Mouse (Mus musculus): ENCODE data around the gene Mpp6.

The Mpp6 gene

DNA sequence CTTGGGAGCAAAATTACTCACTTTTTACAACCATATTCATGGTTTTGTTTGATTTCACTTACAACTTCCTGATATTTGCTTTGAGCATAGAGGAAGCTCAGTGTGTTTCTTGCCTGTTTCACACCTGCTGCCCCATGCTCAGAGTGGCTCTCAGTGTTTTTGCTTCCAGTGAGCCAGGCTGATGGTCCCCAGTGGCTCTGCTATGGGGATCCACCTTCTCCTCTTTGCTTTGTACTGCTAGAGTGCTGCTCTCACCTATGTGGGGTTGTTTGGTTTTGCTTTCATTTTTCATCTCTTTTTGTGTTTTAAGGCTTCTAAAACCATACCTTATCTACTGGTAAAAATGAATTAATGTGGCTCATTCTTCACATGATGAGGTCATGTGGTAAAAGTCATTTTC lies 36.1 kb downstream of the Mpp6 start:
- in situ Hi-C loops (cut with MboI, MseI) = no loop called here

DNA sequence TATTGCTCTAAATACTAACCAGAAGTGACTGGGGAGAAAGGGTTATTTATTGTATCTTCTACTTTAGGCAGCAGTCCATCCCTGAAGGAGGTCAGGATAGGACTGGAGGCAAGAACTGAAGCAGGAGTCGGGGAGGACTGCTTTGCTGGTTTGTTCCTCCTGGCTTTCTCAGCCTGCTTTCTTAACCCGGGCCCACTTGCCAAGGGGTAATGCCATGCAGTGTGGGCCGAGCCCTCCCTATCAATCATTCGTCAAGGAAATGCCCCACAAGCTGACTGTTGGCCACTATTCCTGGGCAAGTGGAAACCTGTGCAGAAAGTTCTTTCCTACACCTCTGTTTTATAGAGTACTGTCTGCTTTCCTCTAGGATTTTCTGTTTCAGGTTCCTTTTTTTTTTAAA lies 39.3 kb downstream of the Mpp6 start:
- in situ Hi-C loops (cut with MboI, MseI) = no loop called here

DNA sequence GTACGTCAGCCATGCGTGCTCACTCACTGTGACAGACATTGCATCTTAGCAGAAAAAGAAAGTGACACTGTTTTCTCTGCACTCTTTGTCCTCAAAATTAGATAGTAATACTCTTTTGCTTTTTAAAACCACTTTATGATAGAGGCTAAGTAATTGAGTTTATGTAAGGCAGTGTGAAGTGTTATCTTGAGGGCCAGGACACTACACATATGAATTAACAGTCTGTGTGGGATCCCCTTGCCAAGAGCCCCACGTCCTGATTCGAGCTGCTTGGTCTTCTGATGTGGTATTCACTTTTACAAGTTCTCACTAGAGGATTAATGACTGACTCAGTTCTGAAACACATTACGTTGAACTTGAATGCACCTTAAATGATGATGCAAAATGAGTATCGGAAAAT lies 49.8 kb downstream of the Mpp6 start:
- in situ Hi-C loops (cut with MboI, MseI) = loop anchor here (10.0 kb wide), 1 partner anchor 135 kb away; no protein-coding TSS in a partner anchor

DNA sequence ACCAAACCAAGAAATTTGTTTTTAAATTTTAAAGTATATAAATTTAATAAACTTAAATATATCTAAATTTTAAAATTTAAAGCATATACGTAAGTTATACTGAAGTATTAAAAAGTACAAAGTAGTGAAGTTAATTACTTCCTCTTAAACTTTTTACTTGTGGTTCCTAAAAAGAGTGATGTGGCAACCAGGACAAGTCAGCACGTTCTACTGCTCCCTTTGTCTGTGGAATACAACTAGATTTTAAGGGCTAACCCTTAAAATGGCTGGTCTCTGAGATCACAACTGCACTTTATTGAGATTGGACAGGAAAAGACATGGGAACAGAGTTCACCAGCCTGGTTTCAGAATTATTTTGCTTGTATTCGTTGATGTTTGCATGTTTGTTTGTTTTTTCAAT lies 53.0 kb downstream of the Mpp6 start:
- in situ Hi-C loops (cut with MboI, MseI) = loop anchor here (10.0 kb wide), 1 partner anchor 138 kb away; no protein-coding TSS in a partner anchor

DNA sequence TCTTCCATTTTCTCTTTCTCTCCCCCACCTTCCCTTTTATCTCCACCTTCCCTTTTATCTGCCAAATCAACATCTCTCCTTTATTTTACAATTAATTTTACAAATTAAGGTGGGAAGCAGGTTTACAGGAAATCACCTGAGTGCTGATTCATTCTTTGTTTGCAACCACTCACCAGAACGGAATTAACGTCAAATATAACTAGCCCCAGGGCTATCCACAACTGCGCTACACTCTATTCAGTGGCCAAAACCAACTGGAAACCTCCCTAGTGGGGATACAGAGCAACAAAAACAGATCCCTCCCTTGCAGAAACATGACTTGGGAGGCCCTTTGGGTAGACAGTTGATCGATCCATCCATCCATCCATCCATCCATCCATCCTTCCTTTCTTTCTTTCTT lies 58.8 kb downstream of the Mpp6 start:
- in situ Hi-C loops (cut with MboI, MseI) = loop anchor here (10.0 kb wide), 1 partner anchor 144 kb away; no protein-coding TSS in a partner anchor

DNA sequence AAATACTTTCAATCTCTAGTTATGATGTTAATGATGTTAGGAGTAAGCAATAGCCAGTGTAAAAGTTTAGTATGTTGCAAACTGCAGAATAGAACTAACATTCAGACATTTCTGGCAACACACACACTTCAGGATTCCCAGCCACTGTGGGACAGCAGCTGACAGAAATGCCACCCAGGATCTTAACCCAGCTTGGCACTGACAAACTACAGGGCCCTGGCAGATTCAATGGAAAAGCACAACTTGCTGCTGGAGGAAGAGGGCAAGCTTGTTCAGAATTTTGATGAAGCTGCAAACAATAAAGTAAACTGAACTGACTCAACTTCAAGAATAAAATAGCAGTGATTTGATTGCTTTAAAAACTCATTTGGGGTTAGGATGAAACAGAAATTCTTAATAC lies 59.7 kb downstream of the Mpp6 start:
- in situ Hi-C loops (cut with MboI, MseI) = loop anchor here (10.0 kb wide), 1 partner anchor 145 kb away; no protein-coding TSS in a partner anchor

DNA sequence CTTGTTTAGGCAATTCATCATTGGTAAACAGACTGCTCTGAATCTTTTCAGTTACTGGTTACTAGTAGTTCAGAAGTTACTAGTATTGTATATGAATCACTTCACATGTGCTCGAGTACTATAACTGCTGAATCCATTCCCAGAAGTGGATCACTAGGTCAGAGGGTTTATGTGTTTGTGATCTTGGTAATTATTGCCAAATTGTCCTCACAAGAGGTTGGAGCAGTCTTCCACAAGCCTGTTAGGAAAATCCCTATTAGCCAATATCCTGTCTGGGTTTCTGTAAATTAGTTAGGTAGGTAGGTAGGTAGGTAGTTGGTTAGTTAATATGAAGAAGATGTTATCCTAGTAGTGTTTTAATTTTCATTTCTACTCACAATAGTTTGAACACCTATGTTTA lies 65.7 kb downstream of the Mpp6 start:
- in situ Hi-C loops (cut with MboI, MseI) = no loop called here

DNA sequence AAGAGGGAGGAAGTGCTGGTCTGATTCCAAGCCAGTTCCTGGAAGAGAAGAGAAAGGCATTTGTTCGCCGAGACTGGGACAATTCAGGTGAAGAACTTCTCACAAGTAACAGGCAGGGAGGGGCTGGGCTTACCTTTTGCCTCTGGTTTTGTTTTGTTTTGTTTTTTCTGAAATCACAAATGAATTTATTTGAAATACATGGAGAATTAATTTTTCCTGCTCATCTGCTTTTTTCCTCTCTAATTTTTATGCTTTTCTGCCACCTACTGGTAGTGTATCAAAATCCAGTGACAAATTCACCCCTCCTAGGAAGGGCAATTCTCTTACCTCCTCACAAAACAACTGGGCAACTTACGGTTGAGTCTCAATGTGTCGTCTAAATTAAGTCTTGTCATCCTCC lies 70.1 kb downstream of the Mpp6 start:
- in situ Hi-C loops (cut with MboI, MseI) = loop anchor here (10.0 kb wide), 1 partner anchor 65 kb away; the partner anchor contains the start of gene Mpp6

DNA sequence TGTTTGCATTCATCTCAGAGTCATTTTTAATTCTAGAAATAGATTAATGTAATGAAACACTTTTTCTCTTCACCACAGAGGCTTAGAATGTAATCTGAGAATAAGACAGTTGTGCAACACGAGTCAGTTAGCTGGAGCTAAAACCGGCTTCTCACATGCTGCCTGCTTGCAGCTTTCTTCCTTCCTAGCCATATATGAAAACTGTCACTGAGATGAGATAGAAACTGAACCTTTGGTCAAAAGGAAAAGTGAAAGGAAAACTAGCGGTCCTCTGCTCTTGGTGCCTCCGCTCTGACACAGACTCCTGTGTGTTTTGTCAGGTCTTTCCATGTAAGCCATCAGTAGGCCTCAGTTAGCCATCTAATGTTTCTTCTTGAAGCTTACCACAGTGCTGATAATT lies 77.9 kb downstream of the Mpp6 start:
- in situ Hi-C loops (cut with MboI, MseI) = loop anchor here (10.0 kb wide), 1 partner anchor 73 kb away; the partner anchor contains the start of gene Mpp6

DNA sequence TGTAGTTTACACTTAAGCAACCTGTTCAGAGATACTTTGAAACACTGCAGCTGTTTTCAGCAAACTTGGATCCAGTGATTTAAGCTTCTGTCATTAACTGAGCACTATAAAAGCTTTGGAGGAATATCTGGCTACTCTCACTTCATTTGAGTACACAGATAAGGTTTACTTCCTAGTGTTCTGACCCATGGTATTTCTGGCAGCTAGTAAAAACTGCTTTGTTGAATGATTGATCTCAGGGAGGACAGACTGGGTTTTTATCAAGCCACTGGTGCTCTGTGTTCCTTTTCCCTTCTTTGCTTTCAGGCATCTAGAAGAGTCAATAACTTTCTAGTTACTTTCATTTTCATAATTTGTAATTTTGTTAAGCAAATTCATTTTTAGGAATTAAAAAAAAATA lies 79.3 kb downstream of the Mpp6 start:
- in situ Hi-C loops (cut with MboI, MseI) = loop anchor here (10.0 kb wide), 1 partner anchor 75 kb away; the partner anchor contains the start of gene Mpp6

DNA sequence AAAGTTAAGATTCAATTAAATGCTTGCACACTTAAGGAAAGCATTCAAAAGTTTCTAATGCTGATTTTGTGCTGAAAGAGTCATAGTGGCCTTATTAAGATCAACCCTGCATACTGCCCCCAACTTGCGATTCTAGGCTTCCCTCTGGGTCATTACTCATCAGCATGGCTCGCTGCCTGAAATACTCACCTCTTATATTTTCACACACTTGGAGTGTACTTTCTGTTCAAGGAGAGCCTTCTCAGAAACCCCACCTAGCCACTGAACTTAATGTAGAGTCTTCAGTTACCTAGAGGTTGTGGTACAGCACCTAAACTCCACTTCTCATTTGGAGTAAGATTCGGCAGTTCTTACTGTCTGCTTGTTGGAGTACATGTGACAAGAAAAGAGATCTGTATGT lies 81.6 kb downstream of the Mpp6 start:
- in situ Hi-C loops (cut with MboI, MseI) = no loop called here

DNA sequence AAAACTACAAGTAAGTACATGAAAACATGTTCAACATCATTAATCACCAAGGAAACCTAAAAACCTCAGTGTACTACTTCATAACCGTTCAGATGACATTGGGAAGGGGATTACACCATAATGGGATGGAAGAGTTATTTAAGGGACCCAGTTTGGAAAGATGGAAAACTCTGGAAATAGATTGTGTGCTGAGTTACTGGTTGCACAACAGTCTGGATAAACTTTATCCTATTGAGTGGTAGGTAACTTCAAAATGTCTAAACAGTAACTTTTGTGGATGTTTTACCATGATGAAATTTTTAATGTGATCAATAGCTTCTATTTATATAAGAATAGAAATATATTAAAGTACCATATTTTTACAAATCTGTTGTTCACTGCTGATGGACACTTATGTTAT lies 82.1 kb downstream of the Mpp6 start:
- in situ Hi-C loops (cut with MboI, MseI) = no loop called here

DNA sequence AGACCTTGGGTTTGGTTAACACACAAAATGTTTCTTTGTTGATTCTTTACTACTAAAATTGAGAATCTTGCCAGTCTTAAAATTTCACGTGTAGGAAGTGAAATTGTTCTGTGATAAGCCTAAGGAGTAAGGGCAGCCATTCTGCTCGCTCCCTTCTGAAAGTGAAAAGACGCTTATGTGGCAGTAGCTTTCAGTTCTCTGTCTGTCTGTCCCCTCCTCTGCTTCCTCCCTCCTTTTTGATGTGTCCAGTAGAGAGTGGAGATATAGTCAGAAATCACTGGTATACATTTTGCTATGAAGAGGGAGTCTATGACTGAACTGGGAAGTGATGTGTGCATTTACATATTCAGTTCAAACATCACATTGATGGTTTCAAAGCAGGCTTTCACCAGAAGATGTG lies 82.8 kb downstream of the Mpp6 start:
- in situ Hi-C loops (cut with MboI, MseI) = no loop called here

DNA sequence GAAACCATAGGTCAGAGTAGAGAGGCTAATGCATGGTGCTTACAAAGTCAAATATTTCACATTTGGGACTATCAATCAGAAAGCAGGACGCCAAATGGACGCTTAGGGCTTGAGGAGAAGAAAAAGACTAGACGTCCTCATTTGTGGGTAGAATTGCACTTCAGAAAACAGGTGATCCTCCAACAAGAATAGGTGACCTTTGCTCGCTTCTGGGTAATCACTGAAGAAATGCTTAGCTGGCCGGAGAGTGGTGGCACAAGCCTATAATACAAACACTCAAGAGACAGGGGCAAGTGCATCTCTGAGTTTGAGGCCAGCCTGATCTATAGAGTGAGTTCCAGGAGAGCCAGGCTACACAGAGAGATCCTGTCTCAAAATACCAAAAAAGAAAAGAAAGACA lies 83.8 kb downstream of the Mpp6 start:
- in situ Hi-C loops (cut with MboI, MseI) = no loop called here

DNA sequence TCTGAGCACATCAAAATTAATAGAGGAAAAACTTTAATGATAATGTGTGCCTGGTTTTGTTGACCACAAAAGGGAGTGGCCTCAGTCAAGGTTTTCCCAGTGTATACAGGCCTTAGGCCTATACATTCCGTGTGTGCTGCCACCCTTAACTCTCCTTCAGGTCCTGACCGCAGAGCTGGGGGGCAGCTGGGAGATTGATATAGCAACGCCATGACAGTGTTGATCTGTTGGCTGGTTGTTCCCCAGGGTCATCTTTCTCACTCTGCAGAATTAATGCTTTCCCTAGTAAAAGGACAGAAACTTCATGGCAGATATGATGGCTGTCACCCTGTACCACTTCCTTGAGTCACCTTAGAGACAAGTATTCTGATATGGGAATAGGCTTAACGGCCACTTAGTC lies 94.3 kb downstream of the Mpp6 start:
- in situ Hi-C loops (cut with MboI, MseI) = no loop called here

DNA sequence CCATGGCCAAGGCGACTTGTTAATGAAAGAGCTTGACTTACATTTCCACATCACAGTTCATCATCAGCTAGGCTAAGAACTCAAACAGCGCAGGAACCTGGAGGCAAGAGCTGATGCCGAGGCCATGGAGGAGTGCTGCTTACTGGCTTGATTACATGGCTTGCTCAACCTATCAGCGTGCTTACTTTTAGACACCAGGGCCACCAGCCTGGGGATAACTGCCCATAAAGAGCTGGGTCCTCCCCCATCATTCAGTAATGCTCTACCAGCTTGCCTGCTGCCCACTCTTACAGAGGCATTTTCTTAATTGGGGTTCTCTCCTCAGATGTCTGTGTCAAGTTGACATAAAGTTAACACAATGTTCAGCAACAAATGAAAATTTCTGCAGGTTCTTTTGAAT lies 95.1 kb downstream of the Mpp6 start:
- in situ Hi-C loops (cut with MboI, MseI) = no loop called here

DNA sequence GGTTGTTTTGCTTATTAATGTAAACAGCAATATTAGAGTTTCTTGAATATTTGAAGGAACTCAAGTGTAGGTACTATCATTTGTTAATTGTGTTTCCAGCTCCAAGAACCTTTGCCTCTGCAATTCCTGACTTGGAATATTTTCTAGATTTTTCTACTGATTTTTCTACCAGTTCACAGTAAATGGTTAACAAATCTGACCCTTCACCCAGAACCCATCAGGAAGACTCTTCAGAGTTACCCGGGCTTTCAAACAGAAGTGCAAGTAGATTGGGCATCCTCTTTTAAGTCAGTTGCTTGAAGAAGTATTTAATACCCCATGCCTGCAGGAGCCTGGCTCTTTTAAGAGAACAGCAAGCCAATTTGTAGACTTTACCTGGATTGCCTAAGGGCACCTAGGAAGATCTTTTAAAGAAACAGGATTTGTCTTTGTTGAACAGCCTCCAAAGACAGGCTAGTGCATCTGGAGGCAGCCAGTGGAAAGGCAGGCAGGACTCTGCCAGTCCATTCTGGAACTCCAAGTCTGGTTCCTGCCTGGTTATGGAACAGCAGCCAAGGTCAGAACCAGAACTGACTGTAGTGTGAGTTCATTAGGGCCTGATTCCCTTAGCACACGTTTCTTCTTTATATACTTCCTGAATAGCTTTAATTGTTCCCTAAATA lies 104.8 kb downstream of the Mpp6 start:
- in situ Hi-C loops (cut with MboI, MseI) = no loop called here

DNA sequence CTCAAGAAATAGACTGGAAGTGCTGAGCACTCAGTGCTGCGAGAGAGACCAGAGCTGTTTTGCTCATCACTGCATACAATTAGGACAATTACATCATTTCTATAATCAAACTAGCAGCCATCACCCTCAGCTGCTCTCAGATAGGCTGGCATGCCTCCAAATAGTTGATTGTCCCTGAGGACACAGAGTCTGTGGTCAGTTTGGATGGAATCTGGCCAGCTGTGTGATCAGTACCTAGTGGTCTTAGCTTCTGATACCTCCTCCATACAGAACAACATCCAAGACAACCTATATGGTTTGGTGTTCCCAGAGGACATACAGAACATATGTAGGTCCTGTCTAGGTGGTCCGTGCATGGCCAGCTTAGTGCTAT lies 105.3 kb downstream of the Mpp6 start:
- in situ Hi-C loops (cut with MboI, MseI) = no loop called here

DNA sequence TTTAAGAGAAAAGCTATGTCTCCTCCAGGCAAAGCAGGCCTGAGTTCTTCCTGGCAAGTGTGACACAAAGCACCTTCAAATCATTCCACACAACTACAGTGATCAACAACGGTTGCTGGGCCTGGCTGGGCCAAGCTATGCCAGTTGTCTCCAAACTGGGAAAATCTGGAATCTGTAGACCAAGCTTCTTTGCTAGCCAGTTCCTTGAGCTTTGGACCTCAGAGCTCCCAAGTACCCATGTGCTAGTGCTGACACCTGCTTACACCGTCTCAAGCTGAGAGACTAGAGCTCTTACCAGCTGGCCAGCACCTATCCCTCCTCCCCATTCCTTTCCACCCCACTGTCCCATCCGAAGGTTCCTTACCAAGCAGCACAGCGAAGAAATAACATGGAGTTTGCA lies 105.9 kb downstream of the Mpp6 start:
- in situ Hi-C loops (cut with MboI, MseI) = no loop called here

DNA sequence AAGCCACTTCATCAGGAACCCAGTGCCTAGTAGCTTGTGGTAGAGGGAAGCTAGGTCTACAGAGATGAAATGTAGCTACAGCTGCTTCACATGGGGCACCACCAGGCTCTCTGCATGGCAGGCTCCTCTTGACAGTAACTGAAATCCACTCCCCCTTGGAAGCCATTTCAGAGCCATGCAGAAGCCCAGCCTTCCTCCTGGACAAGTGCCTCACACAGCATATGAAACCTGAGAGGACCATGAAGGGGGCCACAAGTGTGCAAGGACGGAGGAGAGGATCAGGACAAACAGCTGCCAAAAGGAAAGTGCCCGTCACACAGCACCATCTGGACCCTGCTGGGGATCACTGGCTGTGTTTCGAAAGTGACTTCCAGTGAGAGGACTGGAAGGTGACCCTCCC lies 108.6 kb downstream of the Mpp6 start:
- in situ Hi-C loops (cut with MboI, MseI) = no loop called here

DNA sequence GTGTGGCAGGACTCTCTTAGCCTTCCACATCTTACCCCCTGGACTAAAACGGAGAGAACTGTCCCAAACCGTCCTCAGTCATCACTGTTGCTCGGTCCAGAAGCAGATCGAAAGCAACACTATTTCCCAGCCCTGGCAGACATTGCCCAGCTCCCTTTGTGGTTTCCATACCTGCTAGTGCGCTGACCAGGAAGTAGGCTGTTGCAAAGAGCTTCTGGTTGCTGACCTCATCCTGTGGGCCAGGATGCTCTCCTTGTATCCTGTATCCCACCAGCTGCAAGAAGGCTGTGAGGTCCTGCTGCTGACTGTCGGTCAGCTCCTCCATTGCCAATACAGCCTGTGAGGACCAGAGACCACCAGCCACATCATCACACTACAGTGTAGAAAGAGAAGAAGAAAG lies 109.0 kb downstream of the Mpp6 start:
- in situ Hi-C loops (cut with MboI, MseI) = no loop called here

DNA sequence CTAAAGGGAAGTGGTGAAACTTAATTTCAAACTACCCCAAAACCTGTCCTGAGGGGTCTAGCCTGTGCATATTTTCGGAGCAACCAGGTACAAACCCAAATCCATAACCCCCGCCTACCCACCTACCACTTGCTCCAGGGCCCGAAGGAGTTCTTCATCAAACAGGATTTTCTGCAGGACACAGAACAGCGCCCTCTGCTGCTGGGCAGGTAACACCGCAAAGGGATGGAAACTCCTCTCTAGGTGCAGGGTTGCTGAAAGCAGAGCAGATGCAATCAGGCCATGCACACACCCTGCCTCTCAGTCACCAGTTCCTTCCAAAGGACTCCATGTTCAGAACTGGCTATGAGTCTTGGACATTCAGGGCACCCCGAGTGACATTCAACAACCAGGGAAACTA lies 110.8 kb downstream of the Mpp6 start:
- in situ Hi-C loops (cut with MboI, MseI) = loop anchor here (10.0 kb wide), 1 partner anchor 286 kb away; no protein-coding TSS in a partner anchor

DNA sequence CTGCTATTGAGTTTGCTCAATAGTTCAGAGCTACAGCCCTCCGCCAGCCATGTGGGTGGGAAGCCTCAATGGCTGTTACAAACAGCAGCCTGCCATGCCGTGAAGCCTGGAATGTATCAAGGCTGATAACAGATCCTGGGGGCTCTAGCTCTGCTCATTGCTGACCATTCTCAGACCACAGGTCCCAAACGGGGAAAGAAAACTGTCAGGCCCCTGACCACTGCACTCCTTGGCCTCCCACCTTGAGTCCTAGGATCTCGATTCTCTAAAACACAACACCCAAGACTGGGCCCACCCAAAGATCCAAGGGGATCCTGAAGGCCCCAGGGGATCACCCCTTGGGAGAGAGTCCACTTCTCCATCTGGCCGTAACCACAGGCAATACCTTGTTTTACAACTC lies 112.3 kb downstream of the Mpp6 start:
- in situ Hi-C loops (cut with MboI, MseI) = loop anchor here (10.0 kb wide), 1 partner anchor 288 kb away; no protein-coding TSS in a partner anchor

DNA sequence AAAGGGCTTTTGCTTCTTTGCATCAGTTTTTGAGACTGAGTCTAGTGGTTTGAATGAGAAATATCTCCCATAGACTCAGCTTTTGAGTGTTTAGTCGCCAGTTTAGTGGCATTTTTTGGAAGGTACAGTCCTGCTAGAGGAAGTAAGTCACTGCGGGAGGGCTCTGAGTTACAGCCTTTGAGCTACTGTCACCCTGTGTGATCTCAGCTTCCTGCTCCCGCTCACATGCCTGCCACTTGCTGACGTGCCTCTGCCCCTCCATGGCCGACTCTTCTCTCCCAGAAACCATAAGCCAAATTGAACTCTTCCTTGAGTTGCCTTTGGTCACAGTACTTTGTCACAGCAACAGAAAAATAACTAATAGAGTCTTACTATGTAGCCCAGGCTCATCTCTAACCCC lies 112.9 kb downstream of the Mpp6 start:
- in situ Hi-C loops (cut with MboI, MseI) = loop anchor here (10.0 kb wide), 1 partner anchor 288 kb away; no protein-coding TSS in a partner anchor
